ENCODE assay signal across 8 mouse cellular contexts in genomic region chr9:23581039-23581606, GRCm38 (mm10).
DNase-seq lines count a peak whose midpoint lies in the region; ATAC-seq and TF ChIP-seq lines count a peak whose summit lies in the region.

No protein-coding gene starts in this region.

- WGBS in heart, embryonic 16.5 days: 9% methylated on average over 6 of the region's 6 CpGs
- 20% methylated on average over 6 of the region's 6 CpGs for WGBS in liver, postnatal 0 days (ENCODE audit: insufficient replicate concordance)

- H3K4me3 ChIP-seq in C2C12 (ENCODE audit: insufficient read depth, poor library complexity, severe bottlenecking): no peak overlapping the region
- no peak overlapping the region for H3K4me3 ChIP-seq in heart, embryonic 16.5 days (ENCODE audit: low read length)
- no peak overlapping the region for H3K4me3 ChIP-seq in liver, postnatal 0 days (ENCODE audit: low read depth, low read length)

- H3K4me2 ChIP-seq in heart, embryonic 16.5 days (ENCODE audit: low read depth, low read length): no peak overlapping the region
- H3K4me2 ChIP-seq in liver, postnatal 0 days (ENCODE audit: low read depth, low read length): no peak overlapping the region

- no peaks in the 10 kb centered on the region for H3K9me3 ChIP-seq in heart, embryonic 16.5 days (replicated peaks; ENCODE audit: control insufficient read depth, low read length)
- no peaks in the 10 kb centered on the region for H3K9me3 ChIP-seq in liver, postnatal 0 days (ENCODE audit: low read length)

- DNase-seq in adrenal gland, postnatal 36 days: peak; percentile 76 to 77
- peak; percentile 35 for DNase-seq in fibroblast of lung, adult 2 months (ENCODE audit: low read depth)
- DNase-seq in kidney, postnatal 14 days: peak; percentile 71
- DNase-seq in liver, postnatal 0 days: peak; percentile 45
- DNase-seq in ovary, adult 18-20 months (ENCODE audit: low spot score): peak; percentile 51
- peak; percentile 3 to 8 for DNase-seq in thymus, postnatal 36 days

- no peaks in the 10 kb centered on the region for H3K27me3 ChIP-seq in C2C12 (ENCODE audit: control insufficient read depth, insufficient read depth, insufficient read length)
- H3K27me3 ChIP-seq in heart, embryonic 16.5 days (ENCODE audit: control insufficient read depth, insufficient read depth, low read length): no peaks in the 10 kb centered on the region
- H3K27me3 ChIP-seq in liver, postnatal 0 days (ENCODE audit: insufficient read depth, low read length): no peaks in the 10 kb centered on the region

- TF ChIP-seq EP300 in liver, postnatal 0 days (IDR thresholded peaks at IDR 0.05; ENCODE audit: low read depth): no peak

- peak; percentile 37 for TF ChIP-seq CTCF in C2C12 (IDR thresholded peaks at IDR 0.05; ENCODE audit: control insufficient read depth, insufficient read depth, insufficient read length)
- TF ChIP-seq CTCF in liver, postnatal 0 days (IDR thresholded peaks at IDR 0.05; ENCODE audit: low read depth): peak; percentile 89

- no peaks in the 10 kb centered on the region for H3K79me3 ChIP-seq in C2C12 (ENCODE audit: low read depth)

- peak; percentile 70 for ATAC-seq in heart, embryonic 16.5 days (replicated peaks; ENCODE audit: extremely low read depth, insufficient read depth, low FRiP score)
- no peak for ATAC-seq in liver, postnatal 0 days

- peaks cover 11% of the 10 kb centered on the region for H3K4me1 ChIP-seq in heart, embryonic 16.5 days (ENCODE audit: control insufficient read depth, insufficient read depth, low read length)
- H3K4me1 ChIP-seq in liver, postnatal 0 days (ENCODE audit: insufficient read depth): no peaks in the 10 kb centered on the region

- no peaks in the 10 kb centered on the region for H3K36me3 ChIP-seq in C2C12 (ENCODE audit: control insufficient read depth, insufficient read depth)
- no peaks in the 10 kb centered on the region for H3K36me3 ChIP-seq in heart, embryonic 16.5 days (ENCODE audit: control insufficient read depth, insufficient read depth)
- no peaks in the 10 kb centered on the region for H3K36me3 ChIP-seq in liver, postnatal 0 days (replicated peaks; ENCODE audit: insufficient read depth, low read length)

- no peak overlapping the region for H3K9ac ChIP-seq in heart, embryonic 16.5 days (ENCODE audit: low read length)
- H3K9ac ChIP-seq in liver, postnatal 0 days (replicated peaks): no peak overlapping the region

- peak overlapping the region; percentile 33; the same call in 1 of the 2 replicates for H3K27ac ChIP-seq in heart, embryonic 16.5 days (ENCODE audit: low read length)
- H3K27ac ChIP-seq in liver, postnatal 0 days (ENCODE audit: low read depth): no peak overlapping the region

- H3ac ChIP-seq in C2C12 (ENCODE audit: control insufficient read depth, insufficient read length, low read depth): no peak overlapping the region

- H3K79me2 ChIP-seq in C2C12 (ENCODE audit: control insufficient read depth, insufficient read depth): no peaks in the 10 kb centered on the region

TF ChIP-seq in C2C12, 6 proteins besides CTCF, POLR2A, EP300 and RAD21:
- TF ChIP-seq USF1 (IDR thresholded peaks at IDR 0.05; ENCODE audit: low read depth): no peak
- TF ChIP-seq MAX (IDR thresholded peaks at IDR 0.05): no peak
- no peak for TF ChIP-seq FOSL1 (IDR thresholded peaks at IDR 0.05; ENCODE audit: insufficient read depth, low read length, poor library complexity, severe bottlenecking)
- no peak for TF ChIP-seq MYOD1 (IDR thresholded peaks at IDR 0.05; ENCODE audit: control insufficient read depth, insufficient read length, low read depth)
- no peak for TF ChIP-seq CEBPB (IDR thresholded peaks at IDR 0.05; ENCODE audit: low read depth)
- TF ChIP-seq MYOG (IDR thresholded peaks at IDR 0.05; ENCODE audit: control insufficient read depth, extremely low read depth, insufficient read length): no peak

Comparison
In these comparisons a context has a peak if more than half of its experiments do, and no peak if none do; other contexts are left out.
1. DNase-seq: peak in every context shown above with its lines; median percentile 76 in adrenal gland, postnatal 36 days; 71 in kidney, postnatal 14 days; 51 in ovary, adult 18-20 months; 45 in liver, postnatal 0 days; 35 in fibroblast of lung, adult 2 months; 6 in thymus, postnatal 36 days.